Mouse (Mus musculus) liver, embryonic 12.5 days (tissue): ENCODE results near the gene Rrn3. TPM values are rescaled to one million over a fixed set of nuclear protein-coding genes. Genes with fewer than 3 reads are reported as not detected.

Experiments
- ATAC-seq: fragments of 200-750 bp; cut with Nextera tagmentation; 2 replicates; pipeline ENCODE4 v1.8.0; 2017; ENCODE audit warnings: moderate number of reproducible peaks, mild to moderate bottlenecking, moderate library complexity
- H3K27ac ChIP-seq: fragments of 300-500 bp; sonication (generic); 2 replicates; pipeline ENCODE4 v1.5.1; 2016; ENCODE audit warnings: mild to moderate bottlenecking
- H3K27me3 ChIP-seq: fragments of 300-500 bp; sonication (generic); replicated peaks from 2 replicates; pipeline ENCODE4 v1.6.1; 2016; ENCODE audit warnings: mild to moderate bottlenecking, moderate library complexity
- H3K36me3 ChIP-seq: fragments of 300-500 bp; sonication (generic); 2 replicates; pipeline ENCODE4 v1.6.1; 2016; ENCODE audit warnings: mild to moderate bottlenecking, moderate library complexity
- H3K4me1 ChIP-seq: fragments of 300-500 bp; sonication (generic); 2 replicates; pipeline ENCODE4 v1.6.1; 2016
- H3K4me2 ChIP-seq: fragments of 300-500 bp; sonication (generic); 2 replicates; pipeline ENCODE4 v1.6.1; 2016; ENCODE audit warnings: mild to moderate bottlenecking, moderate library complexity
- H3K4me3 ChIP-seq: fragments of 300-500 bp; sonication (generic); 2 replicates; pipeline ENCODE4 v1.5.1; 2016; ENCODE audit warnings: mild to moderate bottlenecking, moderate library complexity
- H3K9ac ChIP-seq: fragments of 300-500 bp; sonication (generic); 2 replicates; pipeline ENCODE4 v1.6.1; 2016; ENCODE audit warnings: mild to moderate bottlenecking, moderate library complexity
- H3K9me3 ChIP-seq: fragments of 300-500 bp; sonication (generic); replicated peaks from 2 replicates; pipeline ENCODE4 v1.6.1; 2016; ENCODE audit warnings: mild to moderate bottlenecking, moderate library complexity
- WGBS: fragments of 180-500 bp; shearing (Covaris S2); methylation state at CpG from one replicate; pipeline ENCODE4 v1.1.7; 2016; ENCODE audit not compliant: insufficient replicate concordance; 5-methylcytosine and 5-hydroxymethylcytosine counted together
- polyA plus RNA-seq: library from polyadenylated mRNA; unstranded; fragments of >200 nt; fragmentation: Nextera tagmentation; extraction: Ambion mirVana; gene quantifications from 2 replicates; pipeline ENCODE4 v1.2.1, GENCODE M21; 2016

Gene Rrn3
- polyA plus RNA-seq, 1 experiment from 2014 or later, result 48.7 TPM

DNA sequence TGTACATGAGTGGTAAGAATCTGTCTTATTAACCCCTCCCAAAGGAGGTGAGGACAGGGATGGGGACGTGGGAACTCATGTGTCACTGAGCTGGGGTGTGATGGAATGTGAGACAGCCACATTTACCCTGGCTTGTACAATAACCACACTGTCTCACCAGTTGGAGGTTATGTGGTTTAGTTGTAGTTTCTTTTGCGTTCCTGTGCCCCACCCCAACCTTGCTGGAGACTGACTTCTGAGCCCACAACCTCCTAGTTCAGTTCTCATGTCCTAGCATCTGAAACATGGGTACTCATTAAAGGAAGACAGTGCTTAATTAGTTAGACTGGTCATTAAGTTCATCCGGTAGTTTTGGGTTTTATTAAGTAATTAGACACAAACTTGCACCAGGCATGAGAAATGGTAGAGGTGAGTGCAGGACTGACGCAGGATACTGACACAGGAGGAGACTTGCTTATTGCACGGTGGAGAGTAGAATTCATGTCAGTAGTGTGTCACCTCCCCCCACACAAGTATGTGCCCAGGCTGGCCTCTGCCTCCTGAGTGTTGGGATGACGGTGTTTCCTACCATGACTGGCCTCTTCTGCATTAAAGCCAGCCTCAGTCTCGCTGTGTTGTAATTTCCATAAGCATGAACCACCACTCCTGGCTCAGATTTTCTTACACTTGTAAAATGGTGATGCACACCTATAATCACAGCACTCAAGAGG lies 45.4 kb downstream of the Rrn3 start:
- H3K4me2 ChIP-seq, result no peak overlapping the region
- no peaks in the 10 kb centered on the region for H3K27me3 ChIP-seq
- WGBS, result 68% methylated on average over 7 of the region's 7 CpGs

GRCm38 (mm10) chr16:13826511-13826910 lies 46.0 kb downstream of the Rrn3 start:
- Histone ChIP-seq H3K4me1 (peaks cover 10% of the 10 kb centered on the region), H3K27me3 (no peaks in the 10 kb centered on the region), H3K27ac (no peak overlapping the region), H3K9me3 (no peaks in the 10 kb centered on the region), H3K36me3 (peaks cover 43% of the 10 kb centered on the region), H3K4me2 (no peak overlapping the region), H3K4me3 (no peak overlapping the region), H3K9ac (no peak overlapping the region)
- ATAC-seq, result no peak
- WGBS, result 72% methylated on average over 4 of the region's 4 CpGs

More for the DNA sequence above, 45.4 kb downstream of the Rrn3 start:
- Histone ChIP-seq H3K4me3 (no peak overlapping the region), H3K9ac (no peak overlapping the region), H3K4me1 (peaks cover 12% of the 10 kb centered on the region), H3K27ac (no peak overlapping the region), H3K36me3 (peaks cover 39% of the 10 kb centered on the region), H3K9me3 (no peaks in the 10 kb centered on the region)
- ATAC-seq, result no peak

- Histone ChIP-seq H3K27me3 (no peaks in the 10 kb centered on the region), H3K4me1 (no peaks in the 10 kb centered on the region), H3K4me2 (no peak overlapping the region), H3K27ac (no peak overlapping the region), H3K9ac (no peak overlapping the region), H3K36me3 (peaks cover 81% of the 10 kb centered on the region), H3K9me3 (no peaks in the 10 kb centered on the region), H3K4me3 (no peak overlapping the region)
- no peak for ATAC-seq
- WGBS, result 83% methylated on average over 10 of the region's 10 CpGs
Measured at GRCm38 (mm10) chr16:13830444-13830843, 49.9 kb downstream of the Rrn3 start.

- Histone ChIP-seq H3K9me3 (no peaks in the 10 kb centered on the region), H3K4me2 (no peak overlapping the region), H3K27ac (no peak overlapping the region), H3K36me3 (peaks cover 92% of the 10 kb centered on the region), H3K9ac (no peak overlapping the region), H3K4me3 (no peak overlapping the region), H3K27me3 (no peaks in the 10 kb centered on the region), H3K4me1 (no peaks in the 10 kb centered on the region)
- no peak for ATAC-seq
- WGBS, result 83% methylated on average over 5 of the region's 5 CpGs
Measured at GRCm38 (mm10) chr16:13831606-13832005, 51.1 kb downstream of the Rrn3 start.

GRCm38 (mm10) chr16:13834382-13834781 lies 53.9 kb downstream of the Rrn3 start:
- ATAC-seq, result no peak
- H3K4me1 ChIP-seq, result no peaks in the 10 kb centered on the region
- H3K4me2 ChIP-seq, result no peak overlapping the region
- peaks cover 97% of the 10 kb centered on the region for H3K36me3 ChIP-seq
- H3K9me3 ChIP-seq, result no peaks in the 10 kb centered on the region
- H3K27ac ChIP-seq, result no peak overlapping the region
- WGBS, result 86% methylated on average over 5 of the region's 5 CpGs
- H3K9ac ChIP-seq, result no peak overlapping the region
- H3K4me3 ChIP-seq, result no peak overlapping the region
- H3K27me3 ChIP-seq, result no peaks in the 10 kb centered on the region

- Histone ChIP-seq H3K36me3 (peaks cover 93% of the 10 kb centered on the region), H3K9ac (no peak overlapping the region), H3K9me3 (no peaks in the 10 kb centered on the region), H3K4me1 (no peaks in the 10 kb centered on the region), H3K27me3 (no peaks in the 10 kb centered on the region), H3K27ac (no peak overlapping the region), H3K4me2 (no peak overlapping the region), H3K4me3 (no peak overlapping the region)
- ATAC-seq, result no peak
- WGBS, result 76% methylated on average over 7 of the region's 7 CpGs
Measured at GRCm38 (mm10) chr16:13840056-13840455, 59.5 kb downstream of the Rrn3 start.

- WGBS, result 77% methylated on average over 3 of the region's 3 CpGs
- no peak for ATAC-seq
- no peaks in the 10 kb centered on the region for H3K4me1 ChIP-seq
- no peaks in the 10 kb centered on the region for H3K27me3 ChIP-seq
- H3K27ac ChIP-seq, result no peak overlapping the region
- H3K9me3 ChIP-seq, result no peaks in the 10 kb centered on the region
- peaks cover 92% of the 10 kb centered on the region for H3K36me3 ChIP-seq
- H3K4me2 ChIP-seq, result no peak overlapping the region
- H3K9ac ChIP-seq, result no peak overlapping the region
- H3K4me3 ChIP-seq, result no peak overlapping the region
Measured at GRCm38 (mm10) chr16:13840956-13841355, 60.4 kb downstream of the Rrn3 start.

- Histone ChIP-seq H3K36me3 (peaks cover 84% of the 10 kb centered on the region), H3K9ac (no peak overlapping the region), H3K9me3 (no peaks in the 10 kb centered on the region), H3K27me3 (no peaks in the 10 kb centered on the region), H3K4me2 (no peak overlapping the region), H3K27ac (no peak overlapping the region), H3K4me1 (peaks cover 6% of the 10 kb centered on the region; the same call in 1 of the 2 replicates), H3K4me3 (no peak overlapping the region)
- WGBS, result 81% methylated on average over 5 of the region's 5 CpGs
- no peak for ATAC-seq
Measured at GRCm38 (mm10) chr16:13845031-13845430, 64.5 kb downstream of the Rrn3 start.

DNA sequence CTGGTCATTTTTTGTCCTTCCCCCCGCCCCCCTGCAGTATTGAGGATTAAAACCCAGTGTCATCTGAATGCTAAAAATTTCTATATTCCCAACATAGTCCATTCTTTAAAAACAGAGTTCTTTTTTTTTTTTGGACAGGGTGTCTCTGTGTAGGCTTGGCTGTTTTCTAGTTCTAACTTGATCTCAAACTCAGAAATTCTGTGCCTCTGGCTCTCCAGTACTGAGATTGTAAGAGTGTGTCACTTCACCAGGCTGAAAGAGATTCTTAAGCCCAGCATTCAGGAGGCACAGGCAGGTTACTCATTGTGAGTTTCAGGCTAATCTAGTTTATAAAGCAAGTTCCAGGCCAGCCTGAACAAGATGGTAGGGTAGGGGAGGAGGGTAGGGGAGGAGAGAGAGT lies 66.2 kb downstream of the Rrn3 start:
- Histone ChIP-seq H3K9ac (no peak overlapping the region), H3K4me1 (peaks cover 6% of the 10 kb centered on the region; the same call in 1 of the 2 replicates), H3K4me2 (no peak overlapping the region), H3K4me3 (no peak overlapping the region), H3K36me3 (peaks cover 74% of the 10 kb centered on the region), H3K27ac (no peak overlapping the region), H3K27me3 (no peaks in the 10 kb centered on the region), H3K9me3 (no peaks in the 10 kb centered on the region)
- no peak for ATAC-seq
- 81% methylated on average over 1 of the region's 1 CpGs for WGBS

DNA sequence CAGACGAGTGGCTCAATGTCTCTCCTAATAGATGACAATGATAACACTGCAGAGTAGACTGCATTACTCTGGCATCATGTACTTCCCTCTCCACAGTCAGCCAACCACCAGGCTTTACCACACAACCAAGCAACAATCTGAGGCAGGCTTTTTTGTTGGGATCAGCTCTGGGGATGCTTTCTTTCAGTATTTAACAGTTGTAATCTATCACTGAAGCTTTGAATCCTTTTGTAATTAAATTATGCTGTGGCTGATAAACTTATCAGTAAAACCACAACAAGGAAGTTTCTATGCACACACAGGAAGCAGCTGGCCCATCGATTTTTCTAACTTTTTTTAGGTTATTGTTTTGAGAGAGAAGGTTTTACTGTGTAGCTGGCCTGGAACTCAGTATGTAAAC lies 67.8 kb downstream of the Rrn3 start:
- Histone ChIP-seq H3K9ac (no peak overlapping the region), H3K9me3 (no peaks in the 10 kb centered on the region), H3K27ac (no peak overlapping the region), H3K36me3 (peaks cover 66% of the 10 kb centered on the region), H3K27me3 (no peaks in the 10 kb centered on the region), H3K4me1 (peaks cover 6% of the 10 kb centered on the region; the same call in 1 of the 2 replicates), H3K4me3 (no peak overlapping the region), H3K4me2 (no peak overlapping the region)
- 30% methylated on average over 2 of the region's 2 CpGs for WGBS
- ATAC-seq, result no peak

DNA sequence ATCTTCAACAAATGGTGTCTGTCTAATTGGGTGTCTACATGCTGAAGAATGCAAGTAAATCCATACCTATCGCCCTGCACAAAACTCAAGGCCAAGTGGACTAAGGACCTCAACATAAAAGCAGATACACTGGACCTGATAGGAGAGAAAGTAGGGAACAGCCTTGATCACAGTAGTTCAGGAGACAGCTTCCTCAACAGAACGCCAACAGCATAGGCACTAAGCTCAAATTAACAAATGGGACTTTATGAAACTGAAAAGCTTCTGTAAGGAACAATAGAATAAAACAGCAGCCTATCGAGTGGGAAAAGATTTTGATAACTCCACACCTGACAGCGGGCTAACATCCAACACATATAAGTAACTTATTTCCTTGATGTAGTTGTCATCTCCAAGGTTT lies 70.9 kb downstream of the Rrn3 start:
- Histone ChIP-seq H3K4me2 (no peak overlapping the region), H3K4me3 (no peak overlapping the region), H3K27ac (no peak overlapping the region), H3K36me3 (peaks cover 55% of the 10 kb centered on the region), H3K27me3 (no peaks in the 10 kb centered on the region), H3K9me3 (no peaks in the 10 kb centered on the region), H3K9ac (no peak overlapping the region), H3K4me1 (peaks cover 6% of the 10 kb centered on the region; the same call in 1 of the 2 replicates)
- ATAC-seq, result no peak
- 77% methylated on average over 4 of the region's 4 CpGs for WGBS

- WGBS, result 93% methylated on average over 4 of the region's 4 CpGs
- H3K9me3 ChIP-seq, result no peaks in the 10 kb centered on the region
- H3K9ac ChIP-seq, result no peak overlapping the region
Measured at GRCm38 (mm10) chr16:13853886-13854285, 73.4 kb downstream of the Rrn3 start.

More at GRCm38 (mm10) chr16:13853886-13854285, 73.4 kb downstream of the Rrn3 start:
- no peaks in the 10 kb centered on the region for H3K4me1 ChIP-seq
- no peak overlapping the region for H3K4me3 ChIP-seq
- peaks cover 48% of the 10 kb centered on the region for H3K36me3 ChIP-seq
- no peak for ATAC-seq
- H3K27ac ChIP-seq, result no peak overlapping the region
- H3K27me3 ChIP-seq, result no peaks in the 10 kb centered on the region
- no peak overlapping the region for H3K4me2 ChIP-seq
